Mouse (Mus musculus) right cerebral cortex, postnatal 4 days (tissue): ENCODE data around the gene Fsip1.

Source experiments
- DNase-seq: peaks from one replicate; pipeline ENCODE4 v3.0.0-alpha.2; 2022

The Fsip1 gene

GRCm38 (mm10) chr2:118248966-118249365, 7.8 kb downstream of the Fsip1 start:
- DNase-seq, result no peak

- no peak for DNase-seq
Measured at GRCm38 (mm10) chr2:118248016-118248415, 8.8 kb downstream of the Fsip1 start.

- DNase-seq, result peak; percentile 82
Measured at GRCm38 (mm10) chr2:118245914-118246313, 10.9 kb downstream of the Fsip1 start.

GRCm38 (mm10) chr2:118236196-118236595, 20.6 kb downstream of the Fsip1 start:
- no peak for DNase-seq

- no peak for DNase-seq
Measured at GRCm38 (mm10) chr2:118235614-118236013, 21.2 kb downstream of the Fsip1 start.

GRCm38 (mm10) chr2:118230544-118230943, 26.2 kb downstream of the Fsip1 start:
- no peak for DNase-seq

- no peak for DNase-seq
Measured at GRCm38 (mm10) chr2:118228486-118229079, 28.2 kb downstream of the Fsip1 start.

- no peak for DNase-seq
Measured at GRCm38 (mm10) chr2:118225316-118226041, 31.3 kb downstream of the Fsip1 start.

GRCm38 (mm10) chr2:118217993-118218595, 38.7 kb downstream of the Fsip1 start:
- no peak for DNase-seq

- no peak for DNase-seq
Measured at GRCm38 (mm10) chr2:118209712-118210111, 47.1 kb downstream of the Fsip1 start.

GRCm38 (mm10) chr2:118208651-118209050, 48.1 kb downstream of the Fsip1 start:
- DNase-seq, result no peak

- no peak for DNase-seq
Measured at GRCm38 (mm10) chr2:118205991-118206585, 50.7 kb downstream of the Fsip1 start.

GRCm38 (mm10) chr2:118204646-118205045, 52.1 kb downstream of the Fsip1 start:
- DNase-seq, result no peak

GRCm38 (mm10) chr2:118203739-118204461, 52.9 kb downstream of the Fsip1 start:
- DNase-seq, result peak; percentile 39

GRCm38 (mm10) chr2:118202934-118203333, 53.8 kb downstream of the Fsip1 start:
- no peak for DNase-seq

- DNase-seq, result no peak
Measured at GRCm38 (mm10) chr2:118201983-118202382, 54.8 kb downstream of the Fsip1 start.

- peak; percentile 75 for DNase-seq
Measured at GRCm38 (mm10) chr2:118199867-118200266, 56.9 kb downstream of the Fsip1 start.

- DNase-seq, result no peak
Measured at GRCm38 (mm10) chr2:118196966-118197365, 59.8 kb downstream of the Fsip1 start.

GRCm38 (mm10) chr2:118182136-118182535, 74.6 kb downstream of the Fsip1 start:
- DNase-seq, result no peak

- no peak for DNase-seq
Measured at GRCm38 (mm10) chr2:118179873-118180585, 76.7 kb downstream of the Fsip1 start.

GRCm38 (mm10) chr2:118179472-118179871, 77.3 kb downstream of the Fsip1 start:
- no peak for DNase-seq
